ENCODE assay signal across 12 mouse cellular contexts in the genomic region with DNA sequence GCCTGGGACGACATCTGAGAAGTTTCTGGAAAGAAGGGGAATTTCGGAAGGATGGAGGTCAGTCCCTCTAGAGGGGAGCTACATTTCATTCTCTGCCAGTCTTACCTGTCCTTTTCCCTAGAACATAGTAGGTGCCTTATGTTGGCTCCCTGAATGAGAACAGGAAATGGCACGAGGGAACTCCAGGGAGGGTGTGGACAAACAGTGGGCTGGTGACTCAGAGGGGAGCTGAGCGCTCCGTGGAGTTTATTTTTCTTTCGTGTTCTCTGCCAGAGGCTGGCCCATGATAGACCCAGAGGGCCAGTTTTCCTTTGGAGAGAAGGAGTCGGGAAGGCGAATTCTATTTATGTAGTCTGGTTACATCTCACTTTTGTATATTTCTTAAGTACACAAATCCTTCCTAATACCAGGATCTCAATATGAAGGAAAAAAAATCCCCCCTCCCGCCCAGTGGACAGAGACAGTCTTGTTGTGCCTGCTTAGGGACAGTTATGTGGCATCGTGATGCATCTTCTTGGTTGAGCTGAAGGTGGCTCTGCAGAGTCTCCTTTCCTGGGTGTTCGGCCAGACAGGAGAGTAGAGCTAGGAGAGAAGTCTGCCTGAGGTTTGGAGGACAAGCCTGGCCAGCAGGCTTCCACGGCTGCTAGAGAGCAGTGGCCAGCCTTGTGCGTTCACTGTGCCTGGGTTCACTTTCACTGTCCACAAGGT.
DNase-seq lines count a peak whose midpoint lies in the region; ATAC-seq and TF ChIP-seq lines count a peak whose summit lies in the region.
"Had no signal": no experiment of that assay in that cellular context is flagged by ENCODE, and none has a peak within 500 bp of the region (broad histone marks: within the 10 kb centered on the region; RNA-seq: fewer than 3 reads in every experiment).

No protein-coding gene starts in this region.

- no peaks in the 10 kb centered on the region for H3K4me1 ChIP-seq in hindbrain, postnatal 0 days (ENCODE audit: insufficient read depth, low read length)
- 0 out of 2 replicates have a peak, but pooled peaks cover 4% of the 10 kb centered on the region for H3K4me1 ChIP-seq in hindbrain, embryonic 10.5 days (replicated peaks)
- no peaks in the 10 kb centered on the region for H3K4me1 ChIP-seq in lung, adult 2 months (ENCODE audit: control insufficient read depth, insufficient read depth, low read length)

- TF ChIP-seq CTCF in hindbrain, postnatal 0 days (IDR thresholded peaks at IDR 0.05; ENCODE audit: low read depth), result peak; percentile 54
- no peak for TF ChIP-seq CTCF in C2C12 (IDR thresholded peaks at IDR 0.05; ENCODE audit: control insufficient read depth, insufficient read depth, insufficient read length)
- peak; percentile 13; the same call in 1 of the 2 replicates for TF ChIP-seq CTCF in lung, adult 2 months (IDR thresholded peaks at IDR 0.05; ENCODE audit: insufficient read depth, low read length)

- H3ac ChIP-seq in C2C12 (ENCODE audit: control insufficient read depth, insufficient read length, low read depth), result no peak overlapping the region

- no peak overlapping the region for H3K27ac ChIP-seq in hindbrain, postnatal 0 days
- no peak overlapping the region for H3K27ac ChIP-seq in hindbrain, embryonic 10.5 days
- H3K27ac ChIP-seq: heart, embryonic 15.5 days had no signal

- no peak overlapping the region for H3K4me2 ChIP-seq in hindbrain, postnatal 0 days (ENCODE audit: low read depth, low read length)
- H3K4me2 ChIP-seq: embryonic facial prominence, embryonic 12.5 days; heart, embryonic 15.5 days had no signal

- H3K79me3 ChIP-seq in C2C12 (ENCODE audit: low read depth), result no peaks in the 10 kb centered on the region

- 70% methylated on average over 13 of the region's 13 CpGs for WGBS in hindbrain, postnatal 0 days
- WGBS in hindbrain, embryonic 10.5 days, result 74% methylated on average over 13 of the region's 13 CpGs
- WGBS in lung, adult 2 months, result 34% methylated on average over 13 of the region's 13 CpGs

- no peaks in the 10 kb centered on the region for H3K9me3 ChIP-seq in hindbrain, postnatal 0 days (ENCODE audit: low read length)
- H3K9me3 ChIP-seq in hindbrain, embryonic 10.5 days, result no peaks in the 10 kb centered on the region
- H3K9me3 ChIP-seq: embryonic facial prominence, embryonic 12.5 days; heart, embryonic 15.5 days had no signal

- peak; percentile 35 for DNase-seq in hindbrain, postnatal 0 days (ENCODE audit: low spot score)
- DNase-seq in hindbrain, embryonic 10.5 days (ENCODE audit: low spot score), result no peak
- DNase-seq in cerebellum, adult 18-20 months, result peak; percentile 8 to 19
- DNase-seq in lung, adult 2 months, result no peak
- DNase-seq: layer of hippocampus, adult 9-11 months; spleen, adult 18-20 months had no signal

- H3K4me3 ChIP-seq in hindbrain, postnatal 0 days (ENCODE audit: low read length), result no peak overlapping the region
- no peak overlapping the region for H3K4me3 ChIP-seq in hindbrain, embryonic 10.5 days
- no peak overlapping the region for H3K4me3 ChIP-seq in C2C12 (ENCODE audit: insufficient read depth, poor library complexity, severe bottlenecking)
- no peak overlapping the region for H3K4me3 ChIP-seq in lung, adult 2 months (replicated peaks; ENCODE audit: extremely low read depth, low read depth, low read length)
- H3K4me3 ChIP-seq: embryonic facial prominence, embryonic 12.5 days; heart, embryonic 15.5 days had no signal

- ATAC-seq in hindbrain, postnatal 0 days, result 0 out of 2 replicates have a peak, but pooled peaks have one; percentile 44
- ATAC-seq in megakaryocyte-erythroid progenitor cell, adult 5-6 weeks (replicated peaks; ENCODE audit: low FRiP score, low TSS enrichment, poor library complexity, severe bottlenecking), result no peak
- no peak for ATAC-seq in activated CD4-positive, CD25-positive, alpha-beta regulatory T cell, adult 4 months
- ATAC-seq: Patski had no signal

- no peak for TF ChIP-seq POLR2A in lung, adult 2 months (IDR thresholded peaks at IDR 0.05; ENCODE audit: borderline replicate concordance, extremely low read depth, low read depth, low read length)

- no peaks in the 10 kb centered on the region for H3K36me3 ChIP-seq in hindbrain, postnatal 0 days (ENCODE audit: insufficient read depth, low read length)
- no peaks in the 10 kb centered on the region for H3K36me3 ChIP-seq in hindbrain, embryonic 10.5 days
- no peaks in the 10 kb centered on the region for H3K36me3 ChIP-seq in C2C12 (ENCODE audit: control insufficient read depth, insufficient read depth)
- H3K36me3 ChIP-seq: embryonic facial prominence, embryonic 12.5 days; heart, embryonic 15.5 days had no signal

- H3K79me2 ChIP-seq in C2C12 (ENCODE audit: control insufficient read depth, insufficient read depth), result no peaks in the 10 kb centered on the region

- H3K9ac ChIP-seq in hindbrain, postnatal 0 days (replicated peaks; ENCODE audit: low read length), result no peak overlapping the region
- H3K9ac ChIP-seq: embryonic facial prominence, embryonic 12.5 days; heart, embryonic 15.5 days had no signal

- H3K27me3 ChIP-seq in hindbrain, postnatal 0 days (ENCODE audit: insufficient read depth, low read length), result no peaks in the 10 kb centered on the region
- no peaks in the 10 kb centered on the region for H3K27me3 ChIP-seq in hindbrain, embryonic 10.5 days (ENCODE audit: insufficient read depth, poor library complexity, severe bottlenecking)
- no peaks in the 10 kb centered on the region for H3K27me3 ChIP-seq in C2C12 (ENCODE audit: control insufficient read depth, insufficient read depth, insufficient read length)
- H3K27me3 ChIP-seq: embryonic facial prominence, embryonic 12.5 days; heart, embryonic 15.5 days; Patski had no signal

TF ChIP-seq in C2C12, 6 proteins besides CTCF, POLR2A, EP300 and RAD21:
- TF ChIP-seq MAX (IDR thresholded peaks at IDR 0.05) (peak; percentile 37), MYOD1 (IDR thresholded peaks at IDR 0.05; ENCODE audit: control insufficient read depth, insufficient read length, low read depth) (no peak), CEBPB (IDR thresholded peaks at IDR 0.05; ENCODE audit: low read depth) (no peak)

Comparison
In these comparisons a context has a peak if more than half of its experiments do, and no peak if none do; other contexts are left out.
1. DNase-seq: peak in hindbrain, postnatal 0 days (single experiment) and cerebellum, adult 18-20 months (2 of 2); none in hindbrain, embryonic 10.5 days (single experiment) and lung, adult 2 months (single experiment).